Mouse (Mus musculus) forebrain, embryonic 13.5 days (tissue): Measurements from ENCODE around the gene Piezo1. TPM values are rescaled to one million over a fixed set of nuclear protein-coding genes. Genes with fewer than 3 reads are reported as not detected.

Experiments
- ATAC-seq: fragments of 200-750 bp; cut with Nextera tagmentation; 2 replicates; pipeline ENCODE4 v1.8.0; 2017
- H3K27ac ChIP-seq: fragments of 300-500 bp; sonication (generic); 2 replicates; pipeline ENCODE4 v1.5.1; 2015; ENCODE audit warnings: inconsistent platforms, mild to moderate bottlenecking, moderate library complexity
- H3K27me3 ChIP-seq: fragments of 300-500 bp; sonication (generic); 2 replicates; pipeline ENCODE4 v1.6.1; 2015; ENCODE audit warnings: mild to moderate bottlenecking, inconsistent platforms
- H3K36me3 ChIP-seq: fragments of 300-500 bp; sonication (generic); 2 replicates; pipeline ENCODE4 v1.6.1; 2015; ENCODE audit warnings: mild to moderate bottlenecking, inconsistent platforms; ENCODE audit not compliant: poor library complexity, severe bottlenecking
- H3K4me1 ChIP-seq: fragments of 300-500 bp; sonication (generic); 2 replicates; pipeline ENCODE4 v1.6.1; 2015; ENCODE audit warnings: inconsistent platforms
- H3K4me2 ChIP-seq: fragments of 300-500 bp; sonication (generic); 2 replicates; pipeline ENCODE4 v1.6.1; 2015; ENCODE audit warnings: inconsistent platforms, mild to moderate bottlenecking, moderate library complexity
- H3K4me3 ChIP-seq: fragments of 300-500 bp; sonication (generic); 2 replicates; pipeline ENCODE4 v1.5.1; 2015; ENCODE audit warnings: mild to moderate bottlenecking, inconsistent platforms
- H3K9ac ChIP-seq: fragments of 300-500 bp; sonication (generic); 2 replicates; pipeline ENCODE4 v1.6.1; 2015; ENCODE audit warnings: mild to moderate bottlenecking, inconsistent platforms
- H3K9me3 ChIP-seq: fragments of 300-500 bp; sonication (generic); replicated peaks from 2 replicates; pipeline ENCODE4 v1.6.1; 2016; ENCODE audit warnings: inconsistent platforms
- WGBS: fragments of 180-500 bp; shearing (Covaris S2); methylation state at CpG from one replicate; pipeline ENCODE4 v1.1.7; 2015; 5-methylcytosine and 5-hydroxymethylcytosine counted together
- polyA plus RNA-seq: library from polyadenylated mRNA; unstranded; fragments of >200 nt; fragmentation: Nextera tagmentation; extraction: Ambion mirVana; gene quantifications from 2 replicates; pipeline ENCODE4 v1.2.1, GENCODE M21; 2015

Gene Piezo1
- polyA plus RNA-seq, 1 experiment from 2014 or later: 1.4 TPM

- Histone ChIP-seq H3K36me3 (no peaks in the 10 kb centered on the region), H3K4me3 (no peak overlapping the region), H3K27me3 (peaks cover 87% of the 10 kb centered on the region)
Measured at GRCm38 (mm10) chr8:122459218-122459900, 91.8 kb downstream of the Piezo1 start.

GRCm38 (mm10) chr8:122457171-122457570 lies 94.0 kb downstream of the Piezo1 start:
- H3K9ac ChIP-seq: no peak overlapping the region
- WGBS: 75% methylated on average over 11 of the region's 11 CpGs
- H3K4me3 ChIP-seq: no peak overlapping the region
- no peak for ATAC-seq
- H3K4me2 ChIP-seq: no peak overlapping the region
- H3K4me1 ChIP-seq: peaks cover 11% of the 10 kb centered on the region
- H3K9me3 ChIP-seq: no peaks in the 10 kb centered on the region
- peaks cover 66% of the 10 kb centered on the region for H3K27me3 ChIP-seq
- no peaks in the 10 kb centered on the region for H3K36me3 ChIP-seq
- H3K27ac ChIP-seq: no peak overlapping the region

More at GRCm38 (mm10) chr8:122459218-122459900, 91.8 kb downstream of the Piezo1 start:
- no peak for ATAC-seq
- 64% methylated on average over 6 of the region's 6 CpGs for WGBS
- Histone ChIP-seq H3K4me2 (no peak overlapping the region), H3K27ac (no peak overlapping the region), H3K9ac (no peak overlapping the region), H3K4me1 (peaks cover 11% of the 10 kb centered on the region), H3K9me3 (no peaks in the 10 kb centered on the region)

GRCm38 (mm10) chr8:122454409-122454808 lies 96.7 kb downstream of the Piezo1 start:
- Histone ChIP-seq H3K27me3 (peaks cover 38% of the 10 kb centered on the region), H3K36me3 (no peaks in the 10 kb centered on the region), H3K4me2 (no peak overlapping the region), H3K9ac (no peak overlapping the region), H3K27ac (no peak overlapping the region), H3K4me1 (no peaks in the 10 kb centered on the region), H3K9me3 (no peaks in the 10 kb centered on the region), H3K4me3 (no peak overlapping the region)
- 90% methylated on average over 6 of the region's 6 CpGs for WGBS
- no peak for ATAC-seq

- H3K4me1 ChIP-seq: no peaks in the 10 kb centered on the region
- WGBS: 84% methylated on average over 10 of the region's 10 CpGs
- H3K4me2 ChIP-seq: no peak overlapping the region
- no peak overlapping the region for H3K9ac ChIP-seq
- H3K9me3 ChIP-seq: no peaks in the 10 kb centered on the region
- peaks cover 18% of the 10 kb centered on the region for H3K27me3 ChIP-seq
- ATAC-seq: no peak
- no peaks in the 10 kb centered on the region for H3K36me3 ChIP-seq
- H3K4me3 ChIP-seq: no peak overlapping the region
- no peak overlapping the region for H3K27ac ChIP-seq
Measured at GRCm38 (mm10) chr8:122452154-122452553, 99.0 kb downstream of the Piezo1 start.

GRCm38 (mm10) chr8:122451161-122451703 lies 99.9 kb downstream of the Piezo1 start:
- no peaks in the 10 kb centered on the region for H3K36me3 ChIP-seq

GRCm38 (mm10) chr8:122445203-122445602 lies 105.9 kb downstream of the Piezo1 start:
- no peak overlapping the region for H3K4me3 ChIP-seq
- no peak overlapping the region for H3K9ac ChIP-seq
- WGBS: 64% methylated on average over 3 of the region's 3 CpGs

More at GRCm38 (mm10) chr8:122451161-122451703, 99.9 kb downstream of the Piezo1 start:
- WGBS: 82% methylated on average over 7 of the region's 7 CpGs
- Histone ChIP-seq H3K4me3 (no peak overlapping the region), H3K9me3 (no peaks in the 10 kb centered on the region), H3K27ac (no peak overlapping the region), H3K27me3 (peaks cover 9% of the 10 kb centered on the region; the same call in 1 of the 2 replicates), H3K9ac (no peak overlapping the region), H3K4me1 (no peaks in the 10 kb centered on the region), H3K4me2 (no peak overlapping the region)
- ATAC-seq: no peak

GRCm38 (mm10) chr8:122444058-122444748 lies 106.9 kb downstream of the Piezo1 start:
- Histone ChIP-seq H3K36me3 (peaks cover 7% of the 10 kb centered on the region; the same call in 1 of the 2 replicates), H3K4me2 (peak overlapping the region; percentile 95), H3K9ac (peak overlapping the region; percentile 83), H3K9me3 (no peaks in the 10 kb centered on the region), H3K4me3 (peak overlapping the region; percentile 69), H3K27me3 (no peaks in the 10 kb centered on the region), H3K27ac (peak overlapping the region; percentile 98), H3K4me1 (peaks cover 25% of the 10 kb centered on the region)
- ATAC-seq: peak; percentile 64
- WGBS: 8% methylated on average over 19 of the region's 19 CpGs

More at GRCm38 (mm10) chr8:122445203-122445602, 105.9 kb downstream of the Piezo1 start:
- peak overlapping the region; percentile 98 for H3K27ac ChIP-seq
- H3K4me2 ChIP-seq: peak overlapping the region; percentile 95; the same call in 1 of the 2 replicates
- H3K36me3 ChIP-seq: no peaks in the 10 kb centered on the region
- no peaks in the 10 kb centered on the region for H3K9me3 ChIP-seq
- ATAC-seq: no peak
- no peaks in the 10 kb centered on the region for H3K27me3 ChIP-seq
- H3K4me1 ChIP-seq: peaks cover 25% of the 10 kb centered on the region

- peaks cover 14% of the 10 kb centered on the region for H3K36me3 ChIP-seq
- under 1% methylated on average over 47 of the region's 47 CpGs for WGBS
Measured at GRCm38 (mm10) chr8:122443262-122444006, 107.7 kb downstream of the Piezo1 start, which contains the start of gene Mvd. Mvd (minus strand) TSS chr8:122443422.

GRCm38 (mm10) chr8:122442781-122443180 lies 108.3 kb downstream of the Piezo1 start:
- H3K4me3 ChIP-seq: peak overlapping the region; percentile 69
- no peaks in the 10 kb centered on the region for H3K27me3 ChIP-seq
- peak overlapping the region; percentile 76 for H3K9ac ChIP-seq
- 0% methylated on average over 12 of the region's 12 CpGs for WGBS
- H3K4me2 ChIP-seq: peak overlapping the region; percentile 95
- peaks cover 20% of the 10 kb centered on the region for H3K36me3 ChIP-seq
- peaks cover 25% of the 10 kb centered on the region for H3K4me1 ChIP-seq
- no peak for ATAC-seq
- peak overlapping the region; percentile 83 for H3K27ac ChIP-seq
- H3K9me3 ChIP-seq: no peaks in the 10 kb centered on the region

More at GRCm38 (mm10) chr8:122443262-122444006, 107.7 kb downstream of the Piezo1 start, which contains the start of gene Mvd:
- Histone ChIP-seq H3K27me3 (no peaks in the 10 kb centered on the region), H3K9ac (peak within 1 kb of the TSS; percentile 83), H3K4me3 (peak within 1 kb of the TSS; percentile 69), H3K9me3 (no peaks in the 10 kb centered on the region), H3K4me1 (peaks cover 25% of the 10 kb centered on the region), H3K4me2 (peak within 1 kb of the TSS; percentile 95), H3K27ac (peak within 1 kb of the TSS; percentile 98)
- ATAC-seq: peak; percentile 98

- Histone ChIP-seq H3K4me3 (peak overlapping the region; percentile 69), H3K36me3 (peaks cover 25% of the 10 kb centered on the region), H3K27me3 (no peaks in the 10 kb centered on the region), H3K4me2 (peak overlapping the region; percentile 95), H3K27ac (peak overlapping the region; percentile 83; the same call in 1 of the 2 replicates), H3K4me1 (peaks cover 25% of the 10 kb centered on the region), H3K9me3 (no peaks in the 10 kb centered on the region), H3K9ac (peak overlapping the region; percentile 76)
- ATAC-seq: no peak
- WGBS: 18% methylated on average over 7 of the region's 7 CpGs
Measured at GRCm38 (mm10) chr8:122442356-122442755, 108.8 kb downstream of the Piezo1 start.

- no peak overlapping the region for H3K9ac ChIP-seq
- 96% methylated on average over 1 of the region's 1 CpGs for WGBS
- no peak overlapping the region for H3K4me3 ChIP-seq
- H3K4me1 ChIP-seq: peaks cover 25% of the 10 kb centered on the region
- no peak for ATAC-seq
- H3K27ac ChIP-seq: no peak overlapping the region
- peaks cover 35% of the 10 kb centered on the region for H3K36me3 ChIP-seq
- H3K27me3 ChIP-seq: no peaks in the 10 kb centered on the region
- no peak overlapping the region for H3K4me2 ChIP-seq
- H3K9me3 ChIP-seq: no peaks in the 10 kb centered on the region
Measured at GRCm38 (mm10) chr8:122441326-122441725, 109.8 kb downstream of the Piezo1 start.
